Mouse (Mus musculus) stomach, postnatal 0 days (tissue): ENCODE data around the gene Dnajb14.

Experiments used
- CTCF ChIP-seq: IDR thresholded peaks from 2 replicates; pipeline ENCODE4 v1.5.1; 2016; ENCODE audit warnings: antibody characterized with exemption, low read depth, mild to moderate bottlenecking, moderate library complexity
- EP300 ChIP-seq: optimal IDR thresholded peaks from 2 replicates; pipeline ENCODE3; 2016; ENCODE audit warnings: antibody characterized with exemption

- no peak for TF ChIP-seq EP300
- TF ChIP-seq CTCF = no peak
Observed at GRCm38 (mm10) chr3:137943737-137944154, 76.3 kb downstream of the Dnajb14 start.
